Mouse (Mus musculus) lung, embryonic 15.5 days (tissue): ENCODE results near the gene Tnfsf11. TPM values are rescaled to one million over a fixed set of nuclear protein-coding genes. Genes with fewer than 3 reads are reported as not detected.
A peak's percentile ranks its signal among the peaks of the same experiment; 100 is the strongest.

ENCODE experiments used
- ATAC-seq: fragments of 200-750 bp; cut with Nextera tagmentation; 2 replicates; pipeline ENCODE4 v1.8.0; 2017; ENCODE audit warnings: moderate number of reproducible peaks, borderline replicate concordance; ENCODE audit not compliant: low FRiP score, low TSS enrichment; ENCODE audit errors: extremely low read depth
- H3K27ac ChIP-seq: fragments of 300-500 bp; sonication (generic); 2 replicates; pipeline ENCODE4 v1.5.1; 2015; ENCODE audit warnings: moderate library complexity, mild to moderate bottlenecking, inconsistent platforms
- H3K27me3 ChIP-seq: fragments of 300-500 bp; sonication (generic); 2 replicates; pipeline ENCODE4 v1.6.1; 2015; ENCODE audit warnings: inconsistent platforms
- H3K36me3 ChIP-seq: fragments of 300-500 bp; sonication (generic); 2 replicates; pipeline ENCODE4 v1.6.1; 2015; ENCODE audit warnings: inconsistent platforms
- H3K4me1 ChIP-seq: fragments of 300-500 bp; sonication (generic); 2 replicates; pipeline ENCODE4 v1.6.1; 2015; ENCODE audit warnings: inconsistent platforms
- H3K4me2 ChIP-seq: fragments of 300-500 bp; sonication (generic); 2 replicates; pipeline ENCODE4 v1.6.1; 2015; ENCODE audit warnings: inconsistent platforms, mild to moderate bottlenecking, moderate library complexity
- H3K4me3 ChIP-seq: fragments of 300-500 bp; sonication (generic); 2 replicates; pipeline ENCODE4 v1.5.1; 2015; ENCODE audit warnings: mild to moderate bottlenecking, inconsistent platforms
- H3K9ac ChIP-seq: fragments of 300-500 bp; sonication (generic); 2 replicates; pipeline ENCODE4 v1.6.1; 2015; ENCODE audit warnings: inconsistent platforms
- H3K9me3 ChIP-seq: fragments of 300-500 bp; sonication (generic); 2 replicates; pipeline ENCODE4 v1.6.1; 2016; ENCODE audit warnings: inconsistent platforms
- WGBS: fragments of 180-500 bp; shearing (Covaris S2); methylation state at CpG from one replicate; pipeline ENCODE4 v1.1.7; 2015; 5-methylcytosine and 5-hydroxymethylcytosine counted together
- polyA plus RNA-seq: library from polyadenylated mRNA; unstranded; fragments of >200 nt; fragmentation: Nextera tagmentation; extraction: Ambion mirVana; gene quantifications from 2 replicates; pipeline ENCODE4 v1.2.1, GENCODE M21; 2015

Tnfsf11 gene
- 0.14 and 0.31 TPM in 2 replicates for polyA plus RNA-seq

DNA sequence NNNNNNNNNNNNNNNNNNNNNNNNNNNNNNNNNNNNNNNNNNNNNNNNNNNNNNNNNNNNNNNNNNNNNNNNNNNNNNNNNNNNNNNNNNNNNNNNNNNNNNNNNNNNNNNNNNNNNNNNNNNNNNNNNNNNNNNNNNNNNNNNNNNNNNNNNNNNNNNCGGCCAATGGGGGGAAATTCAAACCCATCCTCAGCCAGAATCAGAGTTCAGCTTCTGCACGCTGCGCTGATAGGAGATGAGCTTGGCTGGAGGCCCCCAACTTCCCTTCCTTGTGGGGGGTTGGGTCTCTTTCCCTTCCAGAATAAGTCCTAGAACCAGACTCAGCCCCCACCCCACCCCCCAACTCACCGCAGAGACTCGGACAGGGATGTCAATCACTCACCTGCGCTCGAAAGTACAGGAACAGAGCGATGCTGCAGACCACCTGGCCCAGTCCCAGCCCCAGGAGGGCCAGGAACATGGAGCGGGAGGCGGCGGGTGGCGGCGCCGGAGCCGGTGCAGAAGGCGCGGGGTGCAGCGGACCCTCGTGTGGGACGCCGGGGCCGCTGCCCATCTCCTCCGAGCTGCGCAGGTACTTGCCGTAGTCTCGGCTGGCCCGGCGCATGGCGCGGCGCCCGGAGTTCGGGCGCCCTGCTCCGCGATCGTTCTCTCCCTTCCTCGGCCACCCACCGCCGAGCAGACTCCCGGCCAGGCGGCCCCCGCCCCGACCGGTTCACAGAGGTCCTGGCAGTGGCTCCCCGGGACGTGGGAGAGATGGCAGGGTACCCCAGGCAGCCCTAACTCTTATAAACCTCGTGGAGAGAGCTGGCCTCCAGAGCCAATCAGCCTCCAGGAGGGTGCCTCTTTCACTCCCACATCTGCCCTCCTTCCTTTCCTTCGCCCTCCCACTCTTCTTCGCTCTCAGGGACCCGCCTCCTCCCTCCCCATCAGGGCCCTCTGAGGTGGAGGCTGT lies at the start of gene Tnfsf11:
TSS of gene Tnfsf11 (minus strand) at position 758 of the 952 bp plus-strand sequence.
- Histone ChIP-seq H3K27me3 (peaks cover 36% of the 10 kb centered on the region), H3K9ac (peak within 1 kb of the TSS; percentile 23; the same call in 1 of the 2 replicates), H3K4me2 (peak within 1 kb of the TSS; percentile 86), H3K4me1 (peaks cover 5% of the 10 kb centered on the region), H3K36me3 (no peaks in the 10 kb centered on the region), H3K27ac (no peak within 1 kb of the TSS), H3K9me3 (no peaks in the 10 kb centered on the region), H3K4me3 (peak within 1 kb of the TSS; percentile 43)
- 2% methylated on average over 51 of the region's 51 CpGs for WGBS
- peak; percentile 57; the same call in 1 of the 2 replicates for ATAC-seq

- no peak overlapping the region for H3K4me2 ChIP-seq
- ATAC-seq = no peak
- no peaks in the 10 kb centered on the region for H3K9me3 ChIP-seq
- no peaks in the 10 kb centered on the region for H3K36me3 ChIP-seq
- H3K4me3 ChIP-seq = no peak overlapping the region
- 61% methylated on average over 8 of the region's 8 CpGs for WGBS
- H3K4me1 ChIP-seq = no peaks in the 10 kb centered on the region
- no peaks in the 10 kb centered on the region for H3K27me3 ChIP-seq
- no peak overlapping the region for H3K9ac ChIP-seq
- no peak overlapping the region for H3K27ac ChIP-seq
These were observed 48.9 kb upstream of the Tnfsf11 start for GRCm38 (mm10) chr14:78356764-78357163.

DNA sequence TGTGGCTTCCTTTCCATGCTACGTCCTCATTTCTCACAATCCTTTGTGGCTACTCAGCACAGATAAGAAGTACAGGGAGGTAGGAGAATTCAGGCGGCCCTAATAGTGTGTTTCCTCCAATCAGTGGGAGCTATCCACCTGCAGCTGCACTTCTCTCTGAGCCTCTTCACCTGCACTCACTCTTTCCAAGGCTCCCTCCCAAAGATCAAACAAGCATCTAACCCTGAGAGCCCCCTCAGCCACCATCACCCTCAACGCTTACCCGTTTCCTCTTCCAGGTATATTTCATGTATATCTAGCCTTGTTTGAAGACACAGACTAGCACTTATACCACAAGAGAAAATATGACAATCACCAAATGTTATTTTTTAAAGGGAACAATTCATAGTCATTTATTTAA lies 47.5 kb upstream of the Tnfsf11 start:
- Histone ChIP-seq H3K4me3 (no peak overlapping the region), H3K27me3 (no peaks in the 10 kb centered on the region), H3K36me3 (no peaks in the 10 kb centered on the region), H3K9me3 (no peaks in the 10 kb centered on the region), H3K4me1 (no peaks in the 10 kb centered on the region), H3K4me2 (no peak overlapping the region), H3K27ac (no peak overlapping the region), H3K9ac (no peak overlapping the region)
- 47% methylated on average over 4 of the region's 4 CpGs for WGBS
- no peak for ATAC-seq

- ATAC-seq = no peak
- Histone ChIP-seq H3K9me3 (no peaks in the 10 kb centered on the region), H3K4me3 (no peak overlapping the region), H3K9ac (no peak overlapping the region), H3K4me2 (no peak overlapping the region), H3K4me1 (no peaks in the 10 kb centered on the region), H3K36me3 (no peaks in the 10 kb centered on the region), H3K27me3 (no peaks in the 10 kb centered on the region), H3K27ac (no peak overlapping the region)
- WGBS = 63% methylated on average over 4 of the region's 4 CpGs
These were observed 45.0 kb upstream of the Tnfsf11 start for GRCm38 (mm10) chr14:78352865-78353264.

DNA sequence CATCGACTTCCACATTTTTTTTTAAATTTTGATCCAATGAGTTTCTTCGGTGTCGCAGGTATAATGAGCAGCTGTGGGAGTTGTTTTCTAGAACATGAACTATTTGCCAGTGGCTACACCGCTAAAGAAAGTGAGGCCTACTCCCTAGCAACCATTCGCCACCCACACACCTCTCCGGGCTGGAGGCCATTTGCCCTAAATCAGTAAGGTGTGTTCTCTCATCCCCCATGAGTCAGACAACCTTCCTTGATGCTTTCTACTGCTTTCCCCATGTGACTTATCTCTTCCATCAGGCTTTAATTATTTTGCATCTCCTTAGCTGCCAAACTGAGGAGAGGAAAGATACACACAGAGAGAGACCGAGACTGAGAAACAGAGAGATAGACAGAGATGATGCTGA lies 43.7 kb upstream of the Tnfsf11 start:
- Histone ChIP-seq H3K27ac (no peak overlapping the region), H3K9ac (no peak overlapping the region), H3K27me3 (no peaks in the 10 kb centered on the region), H3K4me3 (no peak overlapping the region), H3K4me1 (no peaks in the 10 kb centered on the region), H3K36me3 (no peaks in the 10 kb centered on the region), H3K4me2 (no peak overlapping the region), H3K9me3 (no peaks in the 10 kb centered on the region)
- WGBS = 89% methylated on average over 7 of the region's 7 CpGs
- ATAC-seq = no peak

DNA sequence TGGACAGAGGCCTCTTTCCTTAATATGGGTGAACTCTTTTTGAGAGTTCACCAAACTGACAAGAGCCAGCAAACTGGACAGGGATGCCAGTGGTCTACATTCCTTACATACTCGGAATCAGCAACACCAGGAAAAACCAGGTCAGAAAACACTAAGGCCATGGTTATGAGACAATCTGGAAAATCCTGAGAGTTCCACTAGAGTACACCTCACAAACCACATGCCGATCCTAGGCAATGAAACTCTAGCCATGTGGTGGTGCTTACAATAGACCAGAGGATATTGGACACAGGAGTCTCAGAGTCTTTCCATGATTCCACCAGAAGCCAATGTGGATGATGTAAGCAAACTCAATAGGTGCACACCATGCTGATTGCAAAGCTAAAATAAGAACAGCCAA lies 39.9 kb upstream of the Tnfsf11 start:
- no peak overlapping the region for H3K4me2 ChIP-seq
- no peaks in the 10 kb centered on the region for H3K36me3 ChIP-seq
- no peaks in the 10 kb centered on the region for H3K4me1 ChIP-seq
- no peaks in the 10 kb centered on the region for H3K9me3 ChIP-seq
- WGBS = 58% methylated on average over 2 of the region's 2 CpGs
- H3K27me3 ChIP-seq = no peaks in the 10 kb centered on the region
- H3K9ac ChIP-seq = no peak overlapping the region
- no peak for ATAC-seq
- no peak overlapping the region for H3K27ac ChIP-seq
- H3K4me3 ChIP-seq = no peak overlapping the region

DNA sequence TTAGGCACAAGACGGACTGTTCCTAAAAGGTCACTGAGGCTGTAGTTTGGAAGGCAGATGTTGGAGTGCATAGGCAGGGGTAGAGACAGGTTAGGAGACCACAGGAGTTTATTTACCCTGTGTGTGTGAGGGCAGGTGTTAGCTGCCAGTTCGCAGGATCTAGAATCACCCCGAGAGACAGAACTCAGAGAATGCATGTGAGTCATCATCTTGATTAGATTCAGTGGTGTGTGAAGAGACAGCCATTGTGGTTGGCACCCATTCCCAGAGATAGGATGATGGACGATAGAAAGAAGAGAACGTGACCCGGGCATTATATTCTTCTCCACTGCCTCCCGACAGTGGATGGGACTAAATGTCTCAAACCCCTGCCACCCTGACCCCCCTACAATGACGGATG lies 35.2 kb upstream of the Tnfsf11 start:
- Histone ChIP-seq H3K27me3 (no peaks in the 10 kb centered on the region), H3K27ac (no peak overlapping the region), H3K9me3 (no peaks in the 10 kb centered on the region), H3K4me1 (no peaks in the 10 kb centered on the region), H3K4me3 (no peak overlapping the region), H3K36me3 (no peaks in the 10 kb centered on the region), H3K9ac (no peak overlapping the region), H3K4me2 (no peak overlapping the region)
- ATAC-seq = no peak
- 34% methylated on average over 8 of the region's 8 CpGs for WGBS

GRCm38 (mm10) chr14:78342146-78342545 lies 34.3 kb upstream of the Tnfsf11 start:
- Histone ChIP-seq H3K4me3 (no peak overlapping the region), H3K9ac (no peak overlapping the region), H3K4me1 (no peaks in the 10 kb centered on the region), H3K9me3 (no peaks in the 10 kb centered on the region), H3K27me3 (no peaks in the 10 kb centered on the region), H3K36me3 (no peaks in the 10 kb centered on the region), H3K4me2 (no peak overlapping the region), H3K27ac (no peak overlapping the region)
- 34% methylated on average over 4 of the region's 4 CpGs for WGBS
- no peak for ATAC-seq

DNA sequence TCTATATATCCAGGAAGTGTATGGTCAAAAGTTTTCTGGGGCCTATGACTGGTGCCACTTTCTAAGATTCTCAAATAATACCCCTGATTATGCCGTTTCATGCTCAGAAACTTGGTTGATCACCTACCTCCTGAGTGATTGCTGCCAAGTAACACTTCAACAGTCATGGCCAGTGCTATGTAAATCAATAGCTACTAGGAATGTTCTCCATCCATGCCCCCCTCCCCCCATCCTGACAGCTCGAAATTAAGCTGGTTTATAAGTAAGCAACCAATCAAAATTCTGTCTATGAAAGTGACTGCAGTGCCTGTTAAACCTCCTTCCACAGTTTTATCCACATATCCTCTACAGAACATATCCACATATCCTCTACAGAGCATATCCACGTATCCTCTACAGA lies 25.5 kb upstream of the Tnfsf11 start:
- Histone ChIP-seq H3K27ac (no peak overlapping the region), H3K27me3 (no peaks in the 10 kb centered on the region), H3K4me1 (peaks cover 21% of the 10 kb centered on the region), H3K9ac (no peak overlapping the region), H3K4me3 (no peak overlapping the region), H3K9me3 (no peaks in the 10 kb centered on the region), H3K4me2 (no peak overlapping the region), H3K36me3 (no peaks in the 10 kb centered on the region)
- 76% methylated on average over 3 of the region's 3 CpGs for WGBS
- no peak for ATAC-seq

DNA sequence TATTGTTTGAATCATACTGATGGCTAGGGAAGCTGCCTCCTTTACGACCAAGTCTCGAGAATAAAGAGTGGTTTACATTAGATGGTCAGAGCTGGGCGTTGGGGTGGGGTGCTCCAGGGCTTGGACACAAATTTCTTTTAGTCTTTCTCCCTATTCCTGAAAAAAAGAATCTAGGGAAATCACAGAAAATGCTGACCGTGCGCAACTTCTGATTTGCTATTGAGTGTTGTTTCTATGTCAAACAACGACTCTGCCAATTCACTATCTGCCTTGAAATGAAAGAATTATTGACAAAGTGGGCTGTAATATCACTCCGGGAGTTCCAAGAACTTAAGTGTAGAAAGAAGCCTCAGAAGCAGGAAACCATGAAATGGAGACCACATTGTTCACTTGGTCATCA lies 23.5 kb upstream of the Tnfsf11 start:
- no peak for ATAC-seq
- H3K27ac ChIP-seq = no peak overlapping the region

GRCm38 (mm10) chr14:78330576-78331300 lies 22.9 kb upstream of the Tnfsf11 start:
- WGBS = 7% methylated on average over 11 of the region's 11 CpGs
- Histone ChIP-seq H3K27ac (peak overlapping the region; percentile 48), H3K36me3 (no peaks in the 10 kb centered on the region), H3K4me1 (peaks cover 21% of the 10 kb centered on the region), H3K9ac (no peak overlapping the region), H3K4me2 (peak overlapping the region; percentile 31), H3K4me3 (no peak overlapping the region), H3K9me3 (no peaks in the 10 kb centered on the region), H3K27me3 (no peaks in the 10 kb centered on the region)
- peak; percentile 64; the same call in 1 of the 2 replicates for ATAC-seq

More for the DNA sequence above, 23.5 kb upstream of the Tnfsf11 start:
- Histone ChIP-seq H3K27me3 (no peaks in the 10 kb centered on the region), H3K9ac (no peak overlapping the region), H3K4me2 (0 out of 2 replicates have a peak overlapping the region, but pooled peaks have one; percentile 31), H3K36me3 (no peaks in the 10 kb centered on the region), H3K9me3 (no peaks in the 10 kb centered on the region), H3K4me3 (no peak overlapping the region), H3K4me1 (peaks cover 21% of the 10 kb centered on the region)
- WGBS = 60% methylated on average over 7 of the region's 7 CpGs
